ENCODE assay signal across 8 mouse cellular contexts in the genomic region with DNA sequence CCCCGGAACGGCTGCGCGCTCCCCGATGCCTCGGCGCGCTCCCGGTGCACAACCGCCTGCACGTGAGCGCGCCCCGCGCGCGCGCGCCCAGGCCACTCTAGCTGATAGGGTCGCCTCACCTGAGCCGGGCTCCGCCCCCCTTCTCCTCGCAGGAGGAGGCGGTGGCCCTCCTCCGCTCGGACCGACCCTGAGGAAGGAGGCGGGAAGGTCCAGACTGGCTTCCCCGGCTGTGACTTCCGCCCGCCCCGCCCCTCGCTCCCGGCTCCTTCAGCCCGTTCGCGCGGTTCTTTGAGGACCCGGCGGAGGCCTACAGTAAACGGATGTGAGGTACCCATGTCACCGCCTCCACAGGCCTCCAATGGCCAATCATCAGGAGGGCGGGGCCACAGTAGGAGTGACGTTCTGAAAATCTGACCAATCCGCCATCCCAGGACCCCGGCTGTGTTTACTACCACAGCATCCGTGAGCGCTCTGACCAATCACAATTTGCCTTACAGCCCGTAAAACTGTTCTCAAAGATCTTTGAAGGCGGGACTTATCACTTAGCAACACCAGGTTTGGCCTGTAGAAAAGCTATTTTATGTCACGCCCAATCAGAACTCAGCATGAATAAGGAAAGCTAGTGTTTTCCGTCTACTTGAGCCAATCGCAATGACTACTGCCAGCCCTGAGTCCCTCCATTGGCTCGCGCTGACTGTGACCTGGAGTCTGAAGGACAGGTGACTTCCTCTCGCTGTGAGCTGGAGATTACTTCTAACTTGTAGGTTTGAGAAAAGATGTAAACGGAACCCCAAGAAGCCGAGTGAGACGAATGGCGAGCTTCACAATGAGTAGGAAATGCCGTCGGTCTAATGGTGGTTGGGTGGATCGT. TPM values are rescaled to one million over a fixed set of nuclear protein-coding genes. Genes with fewer than 3 reads are reported as not detected.
DNase-seq lines count a peak whose midpoint lies in the region; ATAC-seq and TF ChIP-seq lines count a peak whose summit lies in the region.

A gene (minus strand): TSS at position 308 of the 871 bp plus-strand sequence.

- peak; percentile 95 for TF ChIP-seq POLR2A in heart, adult 2 months (IDR thresholded peaks at IDR 0.05; ENCODE audit: insufficient read depth, low read depth, low read length)

- under 1% methylated on average over 27 of the region's 63 CpGs for WGBS in embryonic facial prominence, embryonic 14.5 days
- WGBS in heart, adult 2 months: under 1% methylated on average over 63 of the region's 63 CpGs
- under 1% methylated on average over 62 of the region's 63 CpGs for WGBS in limb, embryonic 13.5 days
- WGBS in midbrain, embryonic 16.5 days: under 1% methylated on average over 62 of the region's 63 CpGs

- peak within 1 kb of the TSS; percentile 96 for H3K27ac ChIP-seq in embryonic facial prominence, embryonic 14.5 days (replicated peaks; ENCODE audit: low read depth, low read length)
- peak within 1 kb of the TSS; percentile 93 for H3K27ac ChIP-seq in heart, adult 2 months
- peak within 1 kb of the TSS; percentile 95 for H3K27ac ChIP-seq in limb, embryonic 13.5 days
- peak within 1 kb of the TSS; percentile 96 for H3K27ac ChIP-seq in midbrain, embryonic 16.5 days (ENCODE audit: low read length)

- TF ChIP-seq CTCF in heart, adult 2 months (IDR thresholded peaks at IDR 0.05): no peak

- H3K9ac ChIP-seq in embryonic facial prominence, embryonic 14.5 days (ENCODE audit: low read depth, low read length): peak within 1 kb of the TSS; percentile 88
- peak within 1 kb of the TSS; percentile 91 for H3K9ac ChIP-seq in heart, adult 2 months (ENCODE audit: low read depth, low read length)
- H3K9ac ChIP-seq in limb, embryonic 13.5 days: peak within 1 kb of the TSS; percentile 91
- peak within 1 kb of the TSS; percentile 88 for H3K9ac ChIP-seq in midbrain, embryonic 16.5 days (ENCODE audit: low read depth, low read length)

- DNase-seq in 3T3-L1 (ENCODE audit: low read depth, low spot score): peak; percentile 100
- peak; percentile 87 to 98 for DNase-seq in adrenal gland, postnatal 4 days (ENCODE audit: low spot score in 2 of 2)
- DNase-seq in embryonic facial prominence, embryonic 14.5 days (ENCODE audit: low spot score): peak; percentile 100
- peak; percentile 96 to 100 for DNase-seq in heart, adult 2 months
- peak; percentile 100 for DNase-seq in kidney, adult 8-10 months
- DNase-seq in spleen, postnatal 10 days (ENCODE audit: low spot score in 2 of 2): peak; percentile 97 to 99

- peak; percentile 98 for ATAC-seq in embryonic facial prominence, embryonic 14.5 days (ENCODE audit: low read depth)
- peak; percentile 99 for ATAC-seq in limb, embryonic 13.5 days (ENCODE audit: low FRiP score, low read depth)
- peak; percentile 98 for ATAC-seq in midbrain, embryonic 16.5 days

- no peaks in the 10 kb centered on the region for H3K27me3 ChIP-seq in embryonic facial prominence, embryonic 14.5 days (replicated peaks; ENCODE audit: control insufficient read depth, insufficient read depth, low read length)
- H3K27me3 ChIP-seq in heart, adult 2 months (ENCODE audit: control insufficient read depth, insufficient read depth, low read length): no peaks in the 10 kb centered on the region
- no peaks in the 10 kb centered on the region for H3K27me3 ChIP-seq in limb, embryonic 13.5 days
- no peaks in the 10 kb centered on the region for H3K27me3 ChIP-seq in midbrain, embryonic 16.5 days (ENCODE audit: control insufficient read depth, insufficient read depth, low read depth, low read length)

- H3K4me2 ChIP-seq in embryonic facial prominence, embryonic 14.5 days (ENCODE audit: low read depth, low read length): peak within 1 kb of the TSS; percentile 83
- H3K4me2 ChIP-seq in limb, embryonic 13.5 days (replicated peaks): peak within 1 kb of the TSS; percentile 80
- peak within 1 kb of the TSS; percentile 68 for H3K4me2 ChIP-seq in midbrain, embryonic 16.5 days (ENCODE audit: low read length)

- peak within 1 kb of the TSS; percentile 87 for H3K4me3 ChIP-seq in embryonic facial prominence, embryonic 14.5 days (ENCODE audit: low read depth, low read length)
- H3K4me3 ChIP-seq in heart, adult 2 months: peak within 1 kb of the TSS; percentile 92
- H3K4me3 ChIP-seq in limb, embryonic 13.5 days: peak within 1 kb of the TSS; percentile 84
- peak within 1 kb of the TSS; percentile 70 for H3K4me3 ChIP-seq in midbrain, embryonic 16.5 days (ENCODE audit: low read depth, low read length)

- no peaks in the 10 kb centered on the region for H3K36me3 ChIP-seq in embryonic facial prominence, embryonic 14.5 days (ENCODE audit: control insufficient read depth, insufficient read depth, low read length)
- no peaks in the 10 kb centered on the region for H3K36me3 ChIP-seq in heart, adult 2 months (ENCODE audit: control insufficient read depth, insufficient read depth, low read length)
- H3K36me3 ChIP-seq in limb, embryonic 13.5 days: no peaks in the 10 kb centered on the region
- no peaks in the 10 kb centered on the region for H3K36me3 ChIP-seq in midbrain, embryonic 16.5 days (ENCODE audit: control insufficient read depth, insufficient read depth, low read length)

- H3K9me3 ChIP-seq in embryonic facial prominence, embryonic 14.5 days (ENCODE audit: control insufficient read depth, low read length): no peaks in the 10 kb centered on the region
- no peaks in the 10 kb centered on the region for H3K9me3 ChIP-seq in limb, embryonic 13.5 days
- no peaks in the 10 kb centered on the region for H3K9me3 ChIP-seq in midbrain, embryonic 16.5 days (replicated peaks; ENCODE audit: control insufficient read depth, low read length, poor library complexity, severe bottlenecking)

- H3K4me1 ChIP-seq in embryonic facial prominence, embryonic 14.5 days (ENCODE audit: control insufficient read depth, insufficient read depth, low read length): peaks cover 18% of the 10 kb centered on the region
- H3K4me1 ChIP-seq in heart, adult 2 months (ENCODE audit: control insufficient read depth, insufficient read depth, low read length): peaks cover 2% of the 10 kb centered on the region
- peaks cover 24% of the 10 kb centered on the region for H3K4me1 ChIP-seq in limb, embryonic 13.5 days
- H3K4me1 ChIP-seq in midbrain, embryonic 16.5 days (ENCODE audit: control insufficient read depth, insufficient read depth, low read length): peaks cover 24% of the 10 kb centered on the region

- TF ChIP-seq EP300 in heart, adult 2 months (IDR thresholded peaks at IDR 0.05; ENCODE audit: insufficient read depth, low read depth, low read length): no peak

- intact Hi-C loops in heart, adult 2 months (cut with DNase I): loop anchor here (5.0 to 10.0 kb wide), 3 partner anchors 40 to 842 kb away; a partner anchor contains a TSS

- H3K79me2 ChIP-seq in heart, adult 2 months (replicated peaks; ENCODE audit: control insufficient read depth, insufficient read depth, low read length): peaks cover 2% of the 10 kb centered on the region; the same call in 1 of the 2 replicates

RNA-seq across cellular contexts. Expression of the gene that starts here (rescaled TPM):
- total RNA-seq in adrenal gland, postnatal 4 days (2021): 10 to 100 TPM; 20.2 to 21.3 TPM
- polyA plus RNA-seq in embryonic facial prominence, embryonic 14.5 days (2014; fragmentation: Nextera tagmentation; extraction: Ambion mirVana): 21.0 and 22.4 TPM in 2 replicates
- total RNA-seq in heart, adult 2 months (2021): 1 to 10 TPM; 3.8 to 5.4 TPM
- polyA plus RNA-seq in heart, adult 2 months (2012; rRNA removed): 5.8 and 6.6 TPM in 2 replicates
- polyA plus RNA-seq in limb, embryonic 13.5 days (2015; fragmentation: Nextera tagmentation; extraction: Ambion mirVana): 30.2 and 30.6 TPM in 2 replicates
- 44.5 and 48.7 TPM in 2 replicates for polyA plus RNA-seq in midbrain, embryonic 16.5 days (2015; fragmentation: Nextera tagmentation; extraction: Ambion mirVana)

Comparison
In these comparisons a context has a peak if more than half of its experiments do, and no peak if none do; other contexts are left out.
1. Peak in every context shown above with its lines: DNase-seq, ATAC-seq, H3K4me3 ChIP-seq and H3K27ac ChIP-seq.